Mouse (Mus musculus): ENCODE results near the gene Ddx39. TPM values are rescaled to one million over a fixed set of nuclear protein-coding genes. Genes with fewer than 3 reads are reported as not detected.
A peak's percentile ranks its signal among the peaks of the same experiment; 100 is the strongest.

Gene Ddx39
- 10 to 100 TPM; 15.4 to 18.6 TPM for total RNA-seq (2021)

GRCm38 (mm10) chr8:83715031-83715690 is at the start of gene Ddx39:
Gene Ddx39, plus strand, starts transcription at chr8:83715177.
- intact Hi-C loops (cut with DNase I): loop anchor here (5.0 kb wide), 1 partner anchor 48 kb away; the partner anchor contains the start of gene Ptger1
- peak; percentile 97 to 98 for DNase-seq (ENCODE audit: low spot score in 2 of 2)

GRCm38 (mm10) chr8:83665969-83666865 is 48.8 kb upstream of the Ddx39 start, which contains the start of gene Ptger1:
Gene Ptger1, plus strand, starts transcription at chr8:83666678.
- peak in 1 of 2 experiments; percentile 55 for DNase-seq (ENCODE audit: low spot score in 2 of 2)
- intact Hi-C loops (cut with DNase I): loop anchor here (5.0 kb wide), 1 partner anchor 51 kb away; the partner anchor contains the start of gene Ddx39

- intact Hi-C loops (cut with DNase I): loop anchor here (5.0 kb wide), 1 partner anchor 50 kb away; the partner anchor contains the start of gene Ddx39
These were observed 48.1 kb upstream of the Ddx39 start for GRCm38 (mm10) chr8:83666866-83667234.

DNA sequence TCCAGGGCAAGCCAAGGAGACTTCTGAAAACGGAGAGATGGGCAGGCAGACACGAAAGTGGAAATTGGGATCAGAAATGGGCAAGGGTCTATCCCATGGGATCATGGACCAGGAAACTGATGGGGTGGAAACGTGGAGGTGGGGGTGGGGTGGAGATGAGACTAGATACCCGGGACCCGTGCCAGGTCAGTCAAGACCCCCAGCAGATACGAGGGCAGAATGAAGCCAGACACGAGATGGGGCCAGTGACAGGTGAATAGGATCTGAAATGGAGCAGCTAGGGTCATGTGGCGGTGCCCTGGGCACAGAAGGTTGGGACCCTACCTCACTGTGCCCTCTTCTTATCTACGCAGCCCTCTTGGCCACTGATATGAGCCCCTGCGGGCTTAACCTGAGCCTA is 47.5 kb upstream of the Ddx39 start:
- no peak for DNase-seq (ENCODE audit: low spot score in 2 of 2)
- intact Hi-C loops (cut with DNase I): loop anchor here (5.0 kb wide), 1 partner anchor 50 kb away; the partner anchor contains the start of gene Ddx39

More at GRCm38 (mm10) chr8:83666866-83667234, 48.1 kb upstream of the Ddx39 start:
- no peak for DNase-seq (ENCODE audit: low spot score in 2 of 2)

DNA sequence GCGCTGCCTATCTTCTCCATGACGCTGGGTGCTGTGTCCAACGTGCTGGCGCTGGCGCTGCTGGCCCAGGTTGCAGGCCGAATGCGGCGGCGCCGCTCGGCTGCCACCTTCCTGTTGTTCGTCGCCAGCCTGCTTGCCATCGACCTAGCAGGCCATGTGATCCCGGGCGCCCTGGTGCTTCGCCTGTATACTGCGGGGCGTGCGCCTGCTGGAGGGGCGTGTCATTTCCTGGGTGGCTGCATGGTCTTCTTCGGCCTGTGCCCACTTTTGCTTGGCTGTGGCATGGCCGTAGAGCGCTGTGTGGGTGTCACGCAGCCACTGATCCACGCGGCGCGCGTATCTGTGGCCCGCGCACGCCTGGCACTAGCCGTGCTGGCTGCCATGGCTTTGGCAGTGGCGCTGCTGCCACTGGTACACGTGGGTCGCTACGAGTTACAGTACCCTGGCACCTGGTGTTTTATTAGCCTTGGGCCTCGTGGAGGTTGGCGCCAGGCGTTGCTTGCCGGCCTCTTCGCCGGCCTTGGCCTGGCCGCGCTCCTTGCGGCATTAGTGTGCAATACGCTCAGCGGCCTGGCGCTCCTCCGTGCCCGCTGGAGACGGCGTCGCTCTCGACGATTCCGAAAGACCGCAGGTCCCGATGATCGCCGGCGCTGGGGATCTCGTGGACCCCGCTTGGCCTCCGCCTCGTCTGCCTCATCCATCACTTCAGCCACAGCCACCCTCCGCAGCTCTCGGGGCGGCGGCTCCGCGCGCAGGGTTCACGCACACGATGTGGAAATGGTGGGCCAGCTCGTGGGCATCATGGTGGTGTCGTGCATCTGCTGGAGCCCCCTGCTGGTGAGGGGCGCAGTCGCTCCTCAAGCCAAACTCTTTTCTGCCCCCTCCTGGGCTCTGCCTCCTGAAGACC is 46.7 kb upstream of the Ddx39 start:
- DNase-seq (ENCODE audit: low spot score in 2 of 2): peak in 1 of 2 experiments; percentile 55
- intact Hi-C loops (cut with DNase I): loop anchor here (5.0 kb wide), 1 partner anchor 49 kb away; the partner anchor contains the start of gene Ddx39

- DNase-seq (ENCODE audit: low spot score in 2 of 2): no peak
These were observed 46.0 kb upstream of the Ddx39 start for GRCm38 (mm10) chr8:83669013-83669412.

DNA sequence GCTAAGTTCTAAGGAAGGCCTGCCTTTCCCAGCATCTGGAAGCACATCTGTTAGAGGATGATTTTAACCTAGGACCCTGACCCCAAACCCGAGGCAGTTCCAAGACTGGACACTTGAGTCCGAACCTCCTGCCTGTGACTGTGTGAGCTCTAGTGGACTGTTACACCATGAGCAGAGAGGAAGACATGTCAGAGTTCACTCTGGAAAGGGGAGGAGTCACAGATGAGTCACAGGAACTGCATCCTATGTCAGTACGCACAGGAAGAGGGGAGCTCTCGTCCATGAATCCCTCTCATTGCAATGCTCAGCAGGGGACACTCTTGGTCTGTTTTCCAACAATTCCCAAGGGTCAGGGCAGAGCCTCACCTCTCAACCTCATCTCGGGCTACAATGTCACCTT is 42.0 kb upstream of the Ddx39 start:
- no peak for DNase-seq (ENCODE audit: low spot score in 2 of 2)
- intact Hi-C loops (cut with DNase I): no loop called here

More at GRCm38 (mm10) chr8:83669013-83669412, 46.0 kb upstream of the Ddx39 start:
- intact Hi-C loops (cut with DNase I): loop anchor here (5.0 kb wide), 1 partner anchor 48 kb away; the partner anchor contains the start of gene Ddx39

GRCm38 (mm10) chr8:83674497-83674896 is 40.5 kb upstream of the Ddx39 start:
- intact Hi-C loops (cut with DNase I): no loop called here
- peak in 1 of 2 experiments; percentile 65 for DNase-seq (ENCODE audit: low spot score in 2 of 2)

- peak; percentile 59 to 74 for DNase-seq (ENCODE audit: low spot score in 2 of 2)
- intact Hi-C loops (cut with DNase I): no loop called here
These were observed 35.1 kb upstream of the Ddx39 start for GRCm38 (mm10) chr8:83679866-83680265.

DNA sequence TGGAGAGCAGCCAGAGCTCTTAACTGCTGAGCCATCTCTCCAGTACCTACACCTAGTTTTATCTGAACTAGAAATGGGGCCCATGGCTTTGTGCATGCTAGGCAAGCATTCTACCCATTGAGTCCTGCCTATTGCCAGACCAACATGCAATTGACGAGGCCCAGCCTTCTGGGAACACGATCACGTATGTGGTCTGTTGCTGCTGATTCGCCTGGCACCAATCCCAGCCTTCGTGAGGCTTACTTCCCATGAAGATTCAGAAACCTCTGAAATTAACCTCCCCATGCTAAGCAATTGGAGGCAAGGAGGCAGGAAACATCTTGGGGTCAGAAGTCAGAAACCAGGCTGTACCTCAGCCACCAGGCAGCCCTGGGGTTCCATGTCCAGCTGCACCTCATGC is 34.4 kb upstream of the Ddx39 start:
- intact Hi-C loops (cut with DNase I): no loop called here
- no peak for DNase-seq (ENCODE audit: low spot score in 2 of 2)

GRCm38 (mm10) chr8:83681099-83681498 is 33.9 kb upstream of the Ddx39 start:
- no peak for DNase-seq (ENCODE audit: low spot score in 2 of 2)
- intact Hi-C loops (cut with DNase I): no loop called here

- intact Hi-C loops (cut with DNase I): no loop called here
- no peak for DNase-seq (ENCODE audit: low spot score in 2 of 2)
These were observed 30.5 kb upstream of the Ddx39 start for GRCm38 (mm10) chr8:83684517-83684916.

GRCm38 (mm10) chr8:83689264-83689663 is 25.7 kb upstream of the Ddx39 start:
- no peak for DNase-seq (ENCODE audit: low spot score in 2 of 2)
- intact Hi-C loops (cut with DNase I): no loop called here

DNA sequence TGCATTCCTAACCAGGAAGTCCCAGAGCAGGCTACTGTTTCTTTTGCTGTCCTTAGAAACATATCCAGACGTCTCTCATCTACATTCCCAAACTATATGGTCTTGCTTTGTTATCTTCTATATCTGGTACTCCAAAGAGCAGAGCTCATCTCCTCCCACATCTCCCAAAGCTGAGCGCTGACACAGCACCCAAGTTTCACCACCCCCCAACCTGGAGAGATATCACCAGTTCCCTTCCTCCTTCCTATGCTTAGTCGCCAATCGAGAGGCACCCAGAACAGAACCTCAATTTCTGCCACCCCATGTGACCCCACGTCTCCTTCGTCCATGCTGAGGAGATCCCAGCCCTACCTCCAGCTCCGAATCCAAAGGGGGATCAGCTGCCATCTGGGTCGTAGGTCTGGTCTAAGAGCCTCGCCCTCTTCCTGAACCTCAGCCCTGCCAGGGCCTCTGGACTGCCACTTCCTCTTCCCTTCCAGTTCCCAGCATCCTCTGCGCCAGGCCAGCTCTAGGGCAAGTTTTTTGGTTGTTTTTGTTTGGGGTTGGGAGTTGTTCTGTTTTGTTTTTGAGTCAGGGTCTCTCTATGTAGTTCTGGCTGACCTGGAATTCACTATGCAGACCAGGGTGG is 21.3 kb upstream of the Ddx39 start:
- peak in 1 of 2 experiments; percentile 45 for DNase-seq (ENCODE audit: low spot score in 2 of 2)
- intact Hi-C loops (cut with DNase I): no loop called here

DNA sequence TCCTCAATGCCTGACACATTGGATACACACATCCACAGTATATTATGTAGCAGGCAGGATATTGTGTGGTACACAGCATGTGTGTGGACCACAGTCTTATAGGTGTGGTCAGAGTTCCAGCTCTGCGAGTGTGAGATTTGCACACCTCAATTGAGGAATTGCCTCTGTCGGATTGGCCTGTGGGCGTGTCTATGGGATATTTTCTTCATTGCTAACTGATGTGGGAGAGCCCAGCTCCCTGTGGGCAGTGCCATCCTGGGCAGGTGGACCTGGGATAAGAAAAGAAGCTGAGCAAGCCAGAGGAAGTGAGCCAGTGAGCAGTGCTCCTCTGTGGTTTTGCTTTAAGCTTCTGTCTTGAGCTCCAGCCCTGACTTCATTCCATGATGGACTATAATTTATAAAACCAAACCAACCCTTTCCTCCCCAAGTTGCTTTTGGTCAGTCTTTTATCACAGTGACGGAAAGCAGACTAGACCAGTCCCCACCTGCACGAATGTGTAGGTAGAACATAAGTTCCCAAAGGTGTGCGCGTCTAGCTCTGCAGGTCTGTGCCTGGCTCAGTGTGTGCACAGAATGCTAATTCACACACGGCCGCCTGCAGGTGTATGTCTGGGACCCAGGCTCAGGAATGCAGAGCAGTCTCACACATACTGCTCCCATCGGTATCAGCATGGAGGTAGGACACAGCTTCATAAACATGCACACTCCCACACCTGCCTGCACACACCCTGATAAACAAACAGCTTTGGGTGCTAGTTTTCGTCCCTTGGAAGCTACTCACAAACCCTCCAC is 20.4 kb upstream of the Ddx39 start:
- intact Hi-C loops (cut with DNase I): loop anchor here (5.0 kb wide), 1 partner anchor 32 kb away; no protein-coding TSS in a partner anchor
- DNase-seq (ENCODE audit: low spot score in 2 of 2): peak in 1 of 2 experiments; percentile 55

DNA sequence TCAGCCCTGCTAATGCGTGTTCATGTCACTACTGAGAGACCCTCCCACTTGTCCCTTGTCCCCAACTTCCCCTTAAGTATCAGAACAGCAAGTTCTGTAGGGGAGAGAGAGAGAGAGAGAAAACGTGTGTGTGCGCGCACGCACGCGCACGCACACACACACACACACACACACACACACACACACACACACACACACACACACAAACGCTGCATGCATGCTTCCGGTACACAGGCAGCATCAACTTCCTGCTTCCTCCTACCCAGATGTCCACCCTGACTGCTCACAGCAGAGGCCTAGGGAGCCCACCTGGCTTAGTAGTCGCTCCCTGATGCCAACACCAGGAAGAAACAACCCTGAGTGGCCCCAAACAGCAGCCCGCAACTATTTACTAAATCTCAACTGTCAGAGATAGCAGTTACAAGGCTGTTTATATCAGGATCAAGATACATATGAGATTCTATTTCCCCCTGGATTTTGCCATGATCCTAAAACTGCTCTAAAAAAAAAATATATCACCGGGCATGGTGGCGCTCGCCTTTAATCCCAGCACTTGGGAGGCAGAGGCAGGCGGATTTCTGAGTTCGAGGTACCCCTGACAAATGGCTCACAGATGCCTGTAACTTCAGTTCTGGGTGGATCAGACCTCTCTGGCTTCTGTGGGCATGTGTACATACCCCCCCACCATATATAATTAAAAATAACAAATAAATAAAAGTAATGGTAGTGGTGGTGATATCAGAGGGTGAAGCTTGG is 19.4 kb upstream of the Ddx39 start:
- DNase-seq (ENCODE audit: low spot score in 2 of 2): no peak
- intact Hi-C loops (cut with DNase I): loop anchor here (5.0 kb wide), 1 partner anchor 33 kb away; no protein-coding TSS in a partner anchor
